Mouse (Mus musculus): ENCODE data around the gene Tmem189.

The Tmem189 gene

DNA sequence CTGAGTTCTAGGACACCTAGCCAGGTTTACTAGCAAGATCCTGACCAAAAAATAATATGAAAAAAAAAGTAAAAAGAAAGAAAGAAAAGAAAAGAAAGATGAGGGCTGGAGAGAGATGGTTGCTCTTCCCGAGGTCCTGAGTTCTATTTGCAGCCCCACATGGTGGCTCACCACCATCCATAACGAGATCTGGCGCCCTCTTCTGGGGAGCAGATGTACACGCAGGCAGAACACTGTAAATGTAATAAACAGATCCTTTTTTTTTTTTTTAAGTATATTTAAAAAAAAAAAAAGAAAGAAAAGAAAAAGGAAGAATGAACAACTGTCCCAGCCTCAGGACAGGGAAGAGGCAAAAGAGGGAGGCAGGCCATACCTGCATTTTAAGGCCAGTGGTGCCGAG lies 11.0 kb downstream of the Tmem189 start:
- DNase-seq = peak in 1 of 2 experiments; percentile 41

- peak in 1 of 2 experiments; percentile 38 for DNase-seq
These were observed 14.3 kb downstream of the Tmem189 start for GRCm38 (mm10) chr2:167675120-167675909.

DNA sequence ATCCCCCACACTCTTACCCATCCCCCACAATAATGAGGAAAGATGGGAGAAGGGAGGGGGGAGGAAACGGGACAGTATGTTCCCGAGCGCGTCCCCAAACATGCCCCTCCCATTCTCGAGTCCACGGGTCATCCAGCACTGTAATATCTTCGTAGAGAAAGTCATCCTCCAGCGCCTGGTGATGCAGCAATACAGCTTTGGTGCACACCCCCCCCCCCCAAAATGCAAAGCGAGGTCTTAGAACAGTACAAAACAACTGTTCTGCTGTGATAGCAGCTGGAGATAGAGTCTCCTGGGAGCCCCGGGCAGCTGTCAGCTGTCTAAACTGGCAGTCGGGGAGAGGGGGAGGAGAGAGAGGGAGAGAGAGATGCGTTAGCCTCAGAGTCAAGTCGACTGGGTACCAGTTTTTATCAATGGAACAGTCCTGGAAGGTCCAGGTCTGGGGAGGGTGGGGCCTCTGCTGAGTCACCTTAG lies 17.4 kb downstream of the Tmem189 start:
- DNase-seq = no peak

DNA sequence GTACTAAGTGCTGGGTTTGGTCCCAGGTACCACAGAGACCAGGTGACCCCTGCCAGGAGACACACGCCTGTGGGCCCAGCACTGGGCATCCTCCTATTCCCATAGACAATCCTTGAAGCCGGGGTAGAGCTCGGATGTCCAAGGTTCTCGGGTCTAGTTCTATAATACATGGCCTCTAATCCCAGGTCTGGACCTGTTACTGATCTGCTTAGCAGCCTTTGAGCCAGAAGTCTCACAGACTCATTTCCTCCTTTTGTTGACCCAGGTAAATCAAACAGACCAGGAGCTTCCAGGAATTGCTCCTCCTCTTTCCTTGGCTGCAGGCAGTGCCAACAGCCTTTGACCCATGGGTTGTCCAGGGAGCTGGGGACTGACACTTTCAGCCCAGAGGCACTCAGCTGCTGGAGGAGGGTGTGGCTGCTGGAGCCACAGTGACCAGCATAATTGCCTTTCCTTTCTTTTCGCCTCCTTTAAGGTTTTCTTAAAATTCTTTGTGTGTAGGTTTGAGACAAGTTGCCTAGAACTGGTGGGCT lies 18.5 kb downstream of the Tmem189 start:
- DNase-seq = no peak

- no peak for DNase-seq
These were observed 20.2 kb downstream of the Tmem189 start for GRCm38 (mm10) chr2:167669398-167669797.

DNA sequence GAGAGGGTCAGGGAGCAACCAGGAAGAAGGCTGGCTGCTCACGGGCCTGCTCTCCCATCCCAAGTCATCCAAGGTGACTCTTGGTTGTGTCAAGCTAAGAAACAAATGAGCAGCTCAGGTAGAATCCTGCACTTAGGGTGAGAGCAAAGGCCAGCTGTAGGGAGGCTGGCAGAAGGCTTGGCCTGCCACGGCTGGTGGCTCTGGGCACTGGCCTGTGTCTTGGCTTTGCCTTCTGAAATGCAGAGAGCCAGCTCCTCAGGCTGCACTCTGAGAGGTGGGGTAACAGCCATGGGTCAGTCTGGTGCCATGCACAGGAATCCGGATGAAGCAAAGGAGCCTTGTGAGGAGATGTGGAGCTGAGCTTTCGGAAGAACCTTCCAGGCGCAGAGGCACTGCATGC lies 21.2 kb downstream of the Tmem189 start:
- no peak for DNase-seq

DNA sequence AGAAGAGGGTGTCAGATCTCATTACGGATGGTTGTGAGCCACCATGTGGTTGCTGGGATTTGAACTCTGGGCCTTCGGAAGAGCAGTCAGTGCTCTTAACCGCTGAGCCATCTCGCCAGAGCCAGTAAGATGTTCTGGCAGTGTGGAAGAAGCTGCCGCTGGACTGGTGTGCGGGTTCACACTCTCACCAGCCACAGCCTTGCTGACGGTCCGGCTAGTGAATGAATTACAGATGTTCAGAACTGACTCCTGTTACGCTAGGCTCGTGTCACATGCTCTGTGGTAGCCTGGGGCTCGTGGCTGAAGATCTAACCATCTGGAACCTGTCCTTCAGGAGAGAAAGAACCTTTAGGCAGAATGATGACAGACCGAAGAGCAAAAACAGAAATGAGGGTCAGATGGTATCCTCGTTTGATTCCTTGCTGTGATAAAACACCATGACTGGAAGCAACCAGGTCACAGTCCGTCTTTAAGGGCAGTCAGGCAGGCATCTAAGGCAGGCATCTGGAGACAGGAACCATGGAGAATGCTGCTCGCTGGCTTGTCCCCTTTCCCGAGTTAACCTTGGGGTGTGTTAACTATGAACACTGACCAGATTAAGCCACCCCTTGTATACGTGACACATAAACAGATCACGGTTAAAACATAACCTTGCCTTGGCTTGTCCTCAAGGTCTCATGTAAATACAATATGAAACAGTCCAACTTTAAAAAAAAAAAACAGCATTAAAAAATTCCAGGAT lies 23.5 kb downstream of the Tmem189 start:
- no peak for DNase-seq

DNA sequence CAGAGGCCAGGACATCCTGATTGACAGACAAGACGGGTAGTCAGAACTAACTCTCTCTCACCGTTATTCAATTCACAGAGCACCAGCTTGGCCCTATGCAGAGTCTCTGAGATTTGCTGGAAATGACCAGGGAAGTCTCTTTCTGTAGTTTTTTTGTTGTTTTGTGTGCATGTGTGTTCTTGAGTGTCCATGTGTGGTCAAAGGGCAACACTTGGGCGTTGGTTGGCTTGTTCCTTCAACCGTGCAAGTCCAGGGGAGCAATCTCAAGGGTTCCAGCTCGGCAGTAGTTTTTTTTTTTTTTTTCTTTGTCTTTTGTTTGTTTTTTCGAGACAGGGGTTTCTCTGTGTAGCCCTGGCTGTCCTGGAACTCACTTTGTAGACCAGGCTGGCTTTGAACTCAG lies 26.9 kb downstream of the Tmem189 start:
- DNase-seq = no peak

DNA sequence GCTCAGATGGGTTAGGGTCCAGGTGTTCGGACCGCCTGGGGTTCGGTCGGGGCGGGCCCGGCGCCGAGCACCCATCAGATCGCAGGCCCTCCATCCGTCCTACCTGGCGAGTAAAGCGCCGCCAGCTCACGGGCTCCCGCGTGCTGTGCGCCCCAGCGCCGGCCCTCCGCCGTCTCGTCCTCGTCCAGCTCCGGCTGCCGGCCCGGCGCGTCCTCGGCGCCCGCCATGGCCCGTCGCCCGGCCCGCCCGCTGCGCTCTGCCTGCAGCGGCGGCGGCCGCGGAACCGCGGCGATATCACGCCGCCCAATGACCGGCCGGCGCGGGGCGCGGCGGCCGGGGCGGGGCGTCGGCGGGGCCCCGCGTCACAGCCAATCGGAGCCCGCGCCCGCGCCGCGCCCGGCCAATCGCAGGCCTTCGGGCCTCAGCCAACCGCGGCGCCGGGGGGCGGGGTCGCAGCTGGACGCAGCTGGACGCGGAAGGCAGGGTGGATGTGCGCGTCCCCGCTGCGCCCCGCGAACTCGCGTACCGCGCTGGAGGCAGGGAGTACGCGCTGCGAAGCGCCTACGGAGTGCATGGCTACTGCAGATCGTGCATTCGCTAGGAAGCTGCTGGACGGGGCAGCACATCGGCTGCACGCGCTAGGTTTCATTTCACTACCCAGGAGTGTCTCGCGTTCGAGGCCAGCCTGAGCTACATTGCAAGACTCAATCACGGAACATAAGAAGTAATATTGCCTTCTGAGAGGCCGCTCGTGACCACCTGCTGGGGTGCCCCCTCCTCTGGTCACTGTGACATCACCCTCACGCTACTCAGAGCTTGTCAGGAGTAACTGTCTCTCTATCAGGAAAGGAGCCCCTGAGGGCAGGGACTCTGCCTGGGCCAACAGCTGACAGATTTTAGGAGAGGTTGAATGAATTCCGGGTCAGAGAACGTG lies 28.1 kb downstream of the Tmem189 start, which contains the start of gene Gm20431:
Gene Gm20431, minus strand, starts transcription at position 227 of the 934 bp plus-strand sequence.
- DNase-seq = peak; percentile 89 to 94

DNA sequence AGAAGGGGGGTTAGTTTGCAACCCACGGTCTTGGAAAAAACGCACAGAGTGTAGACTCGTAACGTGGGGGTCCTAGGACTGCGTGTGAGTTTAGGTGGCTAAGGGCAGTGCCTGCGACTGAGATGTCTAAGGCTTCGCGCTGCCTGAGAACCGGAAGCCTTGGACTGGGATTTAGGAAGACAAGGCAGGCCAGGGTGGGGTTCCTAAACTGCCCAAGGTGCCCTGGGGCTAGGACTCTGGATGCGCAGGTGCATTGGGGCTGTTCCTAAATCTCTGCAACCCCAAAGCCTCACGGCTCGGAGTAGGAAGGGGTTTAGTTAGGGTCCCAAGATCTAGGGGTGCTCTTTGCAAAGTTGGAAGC lies 29.0 kb downstream of the Tmem189 start:
- DNase-seq = peak in 1 of 2 experiments; percentile 20

DNA sequence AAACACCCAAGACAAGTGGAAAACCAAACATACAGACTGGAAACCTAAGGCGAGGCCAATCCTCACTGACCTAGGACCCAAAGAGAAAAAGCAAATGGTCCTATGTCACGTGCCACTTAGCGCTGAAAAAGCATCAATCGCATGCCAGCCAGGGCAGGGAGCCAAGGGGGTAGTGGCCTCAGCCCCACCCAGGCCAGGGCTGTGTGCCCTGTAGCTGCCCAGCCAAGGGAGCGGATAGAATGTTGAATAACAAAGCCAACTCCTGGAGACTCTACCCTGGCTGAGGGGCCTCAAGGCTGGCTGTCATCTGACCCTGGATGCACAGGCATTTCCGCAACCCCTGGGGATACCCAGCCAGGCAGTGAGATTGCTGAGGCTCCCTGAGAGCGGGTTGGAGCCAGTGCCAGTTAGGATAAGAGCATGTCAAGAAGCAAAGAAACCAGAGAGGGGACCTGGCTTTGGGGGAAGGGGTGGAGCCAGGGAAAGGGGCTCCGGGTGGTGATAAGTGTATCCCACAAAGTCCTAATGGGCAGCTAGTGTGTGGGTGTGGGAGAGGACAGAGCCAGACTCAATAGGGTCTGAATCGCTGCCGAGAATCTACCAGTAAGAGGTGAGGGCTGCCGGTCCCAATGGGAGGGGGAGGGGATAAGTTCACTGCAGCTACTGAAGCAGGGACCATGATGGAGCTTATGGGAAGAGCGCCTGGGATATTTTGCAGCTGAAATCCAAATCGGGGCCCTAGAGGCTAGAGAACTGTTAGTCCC lies 29.6 kb downstream of the Tmem189 start:
- DNase-seq = no peak

DNA sequence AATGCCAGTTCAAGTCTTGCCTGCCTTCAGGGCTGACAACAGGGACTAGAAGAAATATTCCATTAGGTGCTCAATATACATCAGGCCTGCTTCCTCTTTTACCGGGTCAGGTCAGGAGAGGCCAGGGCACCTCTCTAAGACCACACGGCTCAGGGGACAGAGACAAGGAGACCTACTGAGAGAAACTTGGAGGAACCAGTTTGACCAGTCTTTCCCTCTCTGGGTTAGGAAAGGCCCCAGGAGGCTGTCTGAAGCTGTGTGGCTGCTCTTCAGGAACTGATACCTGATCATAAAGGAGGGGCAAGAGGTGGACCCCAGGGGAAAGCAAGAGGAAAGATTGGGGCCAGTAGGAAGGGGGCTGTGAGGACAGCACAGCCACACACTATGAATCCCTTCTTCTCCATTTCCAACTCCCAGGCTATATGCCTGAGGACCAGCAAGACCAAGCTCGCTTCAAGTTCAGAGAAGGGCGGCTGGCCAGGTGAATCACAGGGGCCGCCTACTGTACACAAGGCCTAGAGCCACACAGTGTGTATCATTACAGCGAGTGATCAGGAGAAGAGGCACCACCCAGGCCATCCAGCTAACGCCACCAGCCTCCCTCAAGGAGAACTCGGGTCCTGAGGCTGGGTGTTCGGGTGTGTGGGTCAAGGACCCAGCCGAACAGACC lies 30.3 kb downstream of the Tmem189 start:
- DNase-seq = no peak

GRCm38 (mm10) chr2:167658712-167659111 lies 30.9 kb downstream of the Tmem189 start:
- DNase-seq = no peak

GRCm38 (mm10) chr2:167657973-167658372 lies 31.6 kb downstream of the Tmem189 start:
- DNase-seq = no peak

GRCm38 (mm10) chr2:167656629-167657478 lies 32.8 kb downstream of the Tmem189 start:
- DNase-seq = peak; percentile 78 to 80

GRCm38 (mm10) chr2:167654911-167655600 lies 34.6 kb downstream of the Tmem189 start:
- no peak for DNase-seq

DNA sequence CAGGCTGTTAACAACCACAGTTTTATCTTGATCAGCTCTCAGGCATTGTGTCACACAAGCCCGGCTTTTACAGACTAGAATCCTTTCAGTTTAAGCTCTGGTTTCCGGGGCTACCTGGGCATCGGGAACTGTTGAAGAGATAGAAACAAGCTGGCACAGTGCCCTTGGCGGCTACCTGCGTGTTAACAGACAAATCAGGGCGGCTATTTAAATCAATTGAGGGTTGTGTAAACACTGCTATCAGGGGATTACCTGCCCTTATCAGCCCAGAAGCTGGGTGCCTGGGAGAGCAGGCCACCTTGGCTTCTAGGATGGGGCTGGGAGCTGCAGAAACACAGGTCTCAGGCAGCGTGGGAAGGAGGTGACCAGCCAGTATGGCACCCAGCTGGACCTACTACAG lies 36.9 kb downstream of the Tmem189 start:
- no peak for DNase-seq

GRCm38 (mm10) chr2:167651622-167652021 lies 38.0 kb downstream of the Tmem189 start:
- DNase-seq = no peak

GRCm38 (mm10) chr2:167649290-167650032 lies 40.2 kb downstream of the Tmem189 start:
- no peak for DNase-seq
